Mouse (Mus musculus): ENCODE results near the gene Ifitm10. TPM values are rescaled to one million over a fixed set of nuclear protein-coding genes. Genes with fewer than 3 reads are reported as not detected.
"Not testable (repeated sequence)": the region's sequence is repeated elsewhere in the genome, so short reads cannot be mapped to it uniquely, and the experiment has no call there.

Ifitm10 gene
- polyA plus RNA-seq, 1 experiment from 2014 or later, result 0.97 TPM

- peak; percentile 99 for DNase-seq (ENCODE audit: low spot score)
- peak overlapping the region; percentile 82 for H3K9ac ChIP-seq (replicated peaks; ENCODE audit: low read length)
- peak overlapping the region; percentile 49 for H3K4me3 ChIP-seq (ENCODE audit: low read depth, low read length)
- no peaks in the 10 kb centered on the region for H3K36me3 ChIP-seq (replicated peaks; ENCODE audit: control insufficient read depth, insufficient read depth, low read depth, low read length)
- peak overlapping the region; percentile 76 for H3K27ac ChIP-seq (replicated peaks; ENCODE audit: low read depth, low read length)
- no peaks in the 10 kb centered on the region; the same call in 1 of the 2 replicates for H3K27me3 ChIP-seq (ENCODE audit: control insufficient read depth, insufficient read depth, low read length)
- peak; percentile 85 for ATAC-seq (replicated peaks; ENCODE audit: insufficient number of reproducible peaks, low FRiP score, low TSS enrichment, low read depth)
- H3K9me3 ChIP-seq (replicated peaks; ENCODE audit: control insufficient read depth, low read length), result no peaks in the 10 kb centered on the region
- peak overlapping the region; percentile 79 for H3K4me2 ChIP-seq (ENCODE audit: low read depth, low read length)
- H3K4me1 ChIP-seq (ENCODE audit: control insufficient read depth, insufficient read depth, low read length), result 0 out of 2 replicates have a peak, but pooled peaks cover 3% of the 10 kb centered on the region
- WGBS, result under 1% methylated on average over 19 of the region's 19 CpGs
Measured at GRCm38 (mm10) chr7:142284615-142285080, 88.9 kb downstream of the Ifitm10 start.

- Histone ChIP-seq H3K4me1 (ENCODE audit: control insufficient read depth, insufficient read depth, low read length) (0 out of 2 replicates have a peak, but pooled peaks cover 3% of the 10 kb centered on the region), H3K27ac (replicated peaks; ENCODE audit: low read depth, low read length) (peak overlapping the region; percentile 76), H3K9me3 (replicated peaks; ENCODE audit: control insufficient read depth, low read length) (no peaks in the 10 kb centered on the region), H3K27me3 (ENCODE audit: control insufficient read depth, insufficient read depth, low read length) (no peaks in the 10 kb centered on the region; the same call in 1 of the 2 replicates), H3K36me3 (replicated peaks; ENCODE audit: control insufficient read depth, insufficient read depth, low read depth, low read length) (no peaks in the 10 kb centered on the region), H3K4me2 (ENCODE audit: low read depth, low read length) (peak overlapping the region; percentile 79), H3K9ac (replicated peaks; ENCODE audit: low read length) (peak overlapping the region; percentile 82), H3K4me3 (ENCODE audit: low read depth, low read length) (peak overlapping the region; percentile 49)
- peak; percentile 81 for ATAC-seq (replicated peaks; ENCODE audit: insufficient number of reproducible peaks, low FRiP score, low TSS enrichment, low read depth)
- peak; percentile 82 for DNase-seq (ENCODE audit: low spot score)
- under 1% methylated on average over 38 of the region's 38 CpGs for WGBS
Measured at GRCm38 (mm10) chr7:142284023-142284591, 89.4 kb downstream of the Ifitm10 start.

GRCm38 (mm10) chr7:142282847-142283246 lies 90.7 kb downstream of the Ifitm10 start:
- not testable (repeated sequence) for DNase-seq (ENCODE audit: low spot score); H3K4me1 ChIP-seq (ENCODE audit: control insufficient read depth, insufficient read depth, low read length); ATAC-seq (replicated peaks; ENCODE audit: insufficient number of reproducible peaks, low FRiP score, low TSS enrichment, low read depth); H3K27ac ChIP-seq (replicated peaks; ENCODE audit: low read depth, low read length); H3K4me3 ChIP-seq (ENCODE audit: low read depth, low read length); H3K4me2 ChIP-seq (ENCODE audit: low read depth, low read length); H3K9ac ChIP-seq (replicated peaks; ENCODE audit: low read length); H3K36me3 ChIP-seq (replicated peaks; ENCODE audit: control insufficient read depth, insufficient read depth, low read depth, low read length); H3K9me3 ChIP-seq (replicated peaks; ENCODE audit: control insufficient read depth, low read length); H3K27me3 ChIP-seq (ENCODE audit: control insufficient read depth, insufficient read depth, low read length)
- 24% methylated on average over 2 of the region's 2 CpGs for WGBS

GRCm38 (mm10) chr7:142279291-142279690 lies 94.3 kb downstream of the Ifitm10 start:
- H3K36me3 ChIP-seq (replicated peaks; ENCODE audit: control insufficient read depth, insufficient read depth, low read depth, low read length), result not testable (repeated sequence)
- 56% methylated on average over 1 of the region's 1 CpGs for WGBS

GRCm38 (mm10) chr7:142278183-142278582 lies 95.4 kb downstream of the Ifitm10 start:
- H3K9ac ChIP-seq (replicated peaks; ENCODE audit: low read length); H3K27ac ChIP-seq (replicated peaks; ENCODE audit: low read depth, low read length); H3K36me3 ChIP-seq (replicated peaks; ENCODE audit: control insufficient read depth, insufficient read depth, low read depth, low read length); H3K27me3 ChIP-seq (ENCODE audit: control insufficient read depth, insufficient read depth, low read length); ATAC-seq (replicated peaks; ENCODE audit: insufficient number of reproducible peaks, low FRiP score, low TSS enrichment, low read depth); H3K4me2 ChIP-seq (ENCODE audit: low read depth, low read length); H3K9me3 ChIP-seq (replicated peaks; ENCODE audit: control insufficient read depth, low read length); H3K4me3 ChIP-seq (ENCODE audit: low read depth, low read length); H3K4me1 ChIP-seq (ENCODE audit: control insufficient read depth, insufficient read depth, low read length): not testable (repeated sequence)
- DNase-seq (ENCODE audit: low spot score), result peak; percentile 77
- 0% methylated on average over 3 of the region's 3 CpGs for WGBS

More at GRCm38 (mm10) chr7:142279291-142279690, 94.3 kb downstream of the Ifitm10 start:
- not testable (repeated sequence) for H3K9me3 ChIP-seq (replicated peaks; ENCODE audit: control insufficient read depth, low read length); ATAC-seq (replicated peaks; ENCODE audit: insufficient number of reproducible peaks, low FRiP score, low TSS enrichment, low read depth); DNase-seq (ENCODE audit: low spot score); H3K4me3 ChIP-seq (ENCODE audit: low read depth, low read length); H3K27ac ChIP-seq (replicated peaks; ENCODE audit: low read depth, low read length); H3K27me3 ChIP-seq (ENCODE audit: control insufficient read depth, insufficient read depth, low read length); H3K4me2 ChIP-seq (ENCODE audit: low read depth, low read length); H3K4me1 ChIP-seq (ENCODE audit: control insufficient read depth, insufficient read depth, low read length); H3K9ac ChIP-seq (replicated peaks; ENCODE audit: low read length)

Other genes starting within 250 kb of the Ifitm10 start
- not detected in 2 replicates for gene Gm39115, start 237.7 kb downstream of the Ifitm10 start, polyA plus RNA-seq (2014; fragmentation: Nextera tagmentation; extraction: Ambion mirVana)
- not detected in 2 replicates for gene Gm45337, start 229.1 kb downstream of the Ifitm10 start, polyA plus RNA-seq (2014; fragmentation: Nextera tagmentation; extraction: Ambion mirVana)
- not detected in 2 replicates for gene Gm29735, start 216.6 kb downstream of the Ifitm10 start, polyA plus RNA-seq (2014; fragmentation: Nextera tagmentation; extraction: Ambion mirVana)
- gene Gm4553, start 208.0 kb downstream of the Ifitm10 start, polyA plus RNA-seq (2014; fragmentation: Nextera tagmentation; extraction: Ambion mirVana), result not detected in 2 replicates
- gene Krtap5-2, start 197.7 kb downstream of the Ifitm10 start, polyA plus RNA-seq (2014; fragmentation: Nextera tagmentation; extraction: Ambion mirVana), result not detected in 2 replicates
- not detected in 2 replicates for gene Gm10153, start 183.4 kb downstream of the Ifitm10 start, polyA plus RNA-seq (2014; fragmentation: Nextera tagmentation; extraction: Ambion mirVana)
- gene Krtap5-3, start 172.4 kb downstream of the Ifitm10 start, polyA plus RNA-seq (2014; fragmentation: Nextera tagmentation; extraction: Ambion mirVana), result not detected in 2 replicates
- gene Gm7579, start 161.9 kb downstream of the Ifitm10 start, polyA plus RNA-seq (2014; fragmentation: Nextera tagmentation; extraction: Ambion mirVana), result not detected in 2 replicates
- not detected in 2 replicates for gene Krtap5-5, start 143.8 kb downstream of the Ifitm10 start, polyA plus RNA-seq (2014; fragmentation: Nextera tagmentation; extraction: Ambion mirVana)
- gene Gm40460, start 132.7 kb downstream of the Ifitm10 start, polyA plus RNA-seq (2014; fragmentation: Nextera tagmentation; extraction: Ambion mirVana), result not detected in 2 replicates
- gene Gm2431, start 115.4 kb downstream of the Ifitm10 start, polyA plus RNA-seq (2014; fragmentation: Nextera tagmentation; extraction: Ambion mirVana), result not detected in 2 replicates
- not detected in 2 replicates for gene Gm4559, start 99.4 kb downstream of the Ifitm10 start, polyA plus RNA-seq (2014; fragmentation: Nextera tagmentation; extraction: Ambion mirVana)
- gene Krtap5-1, start 76.6 kb downstream of the Ifitm10 start, polyA plus RNA-seq (2014; fragmentation: Nextera tagmentation; extraction: Ambion mirVana), result not detected in 2 replicates
- 0.20 TPM in 1 of 2 replicates, not detected in the other for gene Krtap5-4, start 70.2 kb downstream of the Ifitm10 start, polyA plus RNA-seq (2014; fragmentation: Nextera tagmentation; extraction: Ambion mirVana)
- 2.0 TPM in 1 of 2 replicates, not detected in the other for gene Gm49369, start 8.9 kb upstream of the Ifitm10 start, polyA plus RNA-seq (2014; fragmentation: Nextera tagmentation; extraction: Ambion mirVana)
- gene Ctsd, start 14.3 kb upstream of the Ifitm10 start, polyA plus RNA-seq (2014; fragmentation: Nextera tagmentation; extraction: Ambion mirVana), result 163 and 197 TPM in 2 replicates
- gene Syt8, start 61.1 kb upstream of the Ifitm10 start, polyA plus RNA-seq (2014; fragmentation: Nextera tagmentation; extraction: Ambion mirVana), result 0.52 TPM in 1 of 2 replicates, not detected in the other
- 1.4 and 2.7 TPM in 2 replicates for gene Tnni2, start 68.1 kb upstream of the Ifitm10 start, polyA plus RNA-seq (2014; fragmentation: Nextera tagmentation; extraction: Ambion mirVana)
- gene Lsp1, start 87.1 kb upstream of the Ifitm10 start, polyA plus RNA-seq (2014; fragmentation: Nextera tagmentation; extraction: Ambion mirVana), result 23.3 and 23.7 TPM in 2 replicates
- gene Tnnt3, start 125.1 kb upstream of the Ifitm10 start, polyA plus RNA-seq (2014; fragmentation: Nextera tagmentation; extraction: Ambion mirVana), result 1.5 and 2.8 TPM in 2 replicates
- gene Mrpl23, start 158.9 kb upstream of the Ifitm10 start, polyA plus RNA-seq (2014; fragmentation: Nextera tagmentation; extraction: Ambion mirVana), result 16.4 and 17.2 TPM in 2 replicates

Data from embryonic facial prominence, embryonic 11.5 days (tissue).